Mouse (Mus musculus) liver, adult 2 months (tissue): Measurements from ENCODE around the gene Eml1.

Source experiments
- CTCF ChIP-seq: fragments of 200-500 bp; IDR thresholded peaks from 2 replicates; pipeline ENCODE4 v1.5.1; 2011; ENCODE audit warnings: low read depth, low read length, control low read depth
- POLR2A ChIP-seq: fragments of 200-500 bp; IDR thresholded peaks from 2 replicates; pipeline ENCODE4 v1.6.1; 2011; ENCODE audit warnings: low read length, control low read depth; ENCODE audit not compliant: insufficient read depth; ENCODE audit errors: extremely low read depth

DNA sequence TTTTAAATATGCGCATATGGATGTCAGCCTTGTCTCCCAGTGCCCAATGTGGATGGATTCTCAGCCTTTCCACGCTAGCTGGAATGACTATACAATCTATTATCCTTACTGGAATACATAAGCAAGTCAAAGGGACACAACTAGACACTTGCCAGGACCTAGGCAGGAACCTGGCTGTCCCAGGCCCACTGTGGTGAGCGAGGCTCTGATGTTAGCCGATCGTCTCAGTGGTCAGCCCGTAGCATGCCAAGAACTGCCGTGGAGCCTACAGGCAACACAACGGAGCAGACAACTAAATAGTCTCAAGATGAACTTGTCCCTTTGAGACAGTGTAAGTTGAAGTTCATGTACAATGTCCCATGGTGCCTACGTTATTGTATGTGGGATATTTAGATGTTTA lies 44.2 kb downstream of the Eml1 start:
- TF ChIP-seq CTCF (no peak), POLR2A (no peak)
